Mouse (Mus musculus) cerebellum, adult 2 months (tissue): Measurements from ENCODE around the gene Ttc30a2.
"Not testable (repeated sequence)": the region's sequence is repeated elsewhere in the genome, so short reads cannot be mapped to it uniquely, and the experiment has no call there.

Experiments used
- CTCF ChIP-seq: fragments of 200-500 bp; IDR thresholded peaks from 2 replicates; pipeline ENCODE4 v1.5.1; 2011; ENCODE audit warnings: low read depth, mild to moderate bottlenecking, control low read depth, low read length, moderate library complexity, borderline replicate concordance; ENCODE audit not compliant: insufficient read depth
- POLR2A ChIP-seq: fragments of 200-500 bp; IDR thresholded peaks from 2 replicates; pipeline ENCODE4 v1.6.1; 2011; ENCODE audit warnings: low read length, control low read depth, borderline replicate concordance; ENCODE audit not compliant: insufficient read depth

GRCm38 (mm10) chr2:75980933-75981439 lies 3.0 kb upstream of the Ttc30a2 start:
- not testable (repeated sequence) for TF ChIP-seq CTCF, POLR2A
